Mouse (Mus musculus): ENCODE measurements at regions not wholly inside any gene's neighbourhood (a gene's known extent, or its start where the extent isn't known, plus 50 kb on each side); places are given as distances from the start of the nearest gene placed in this dataset.

- no peak overlapping the region for H3K4me3 ChIP-seq
- no peaks in the 10 kb centered on the region for H3K9me3 ChIP-seq
- H3K27me3 ChIP-seq, result no peaks in the 10 kb centered on the region
- no peak for ATAC-seq (ENCODE audit: low FRiP score, low read depth)
- H3K27ac ChIP-seq (replicated peaks), result no peak overlapping the region
- H3K4me2 ChIP-seq (replicated peaks), result no peak overlapping the region
- 85% methylated on average over 4 of the region's 4 CpGs for WGBS
- no peak overlapping the region for H3K9ac ChIP-seq (replicated peaks)
- H3K4me1 ChIP-seq, result no peaks in the 10 kb centered on the region
- H3K36me3 ChIP-seq, result no peaks in the 10 kb centered on the region
Observed at GRCm38 (mm10) chr13:114681196-114681595, 136.8 kb upstream of the Mocs2 start.

- H3K4me1 ChIP-seq, result no peaks in the 10 kb centered on the region
- no peak for ATAC-seq (ENCODE audit: low FRiP score, low read depth)
- no peak overlapping the region for H3K27ac ChIP-seq (replicated peaks)
- H3K27me3 ChIP-seq, result no peaks in the 10 kb centered on the region
- 92% methylated on average over 4 of the region's 4 CpGs for WGBS
- no peak overlapping the region for H3K4me3 ChIP-seq
- H3K9ac ChIP-seq (replicated peaks), result no peak overlapping the region
- H3K9me3 ChIP-seq, result no peaks in the 10 kb centered on the region
- H3K36me3 ChIP-seq, result no peaks in the 10 kb centered on the region
- H3K4me2 ChIP-seq (replicated peaks), result no peak overlapping the region
Observed at GRCm38 (mm10) chr13:114681887-114682286, 136.1 kb upstream of the Mocs2 start.

- ATAC-seq (ENCODE audit: low FRiP score, low read depth), result no peak
- Histone ChIP-seq H3K27me3 (no peaks in the 10 kb centered on the region), H3K4me2 (replicated peaks) (no peak overlapping the region), H3K9ac (replicated peaks) (no peak overlapping the region), H3K36me3 (no peaks in the 10 kb centered on the region), H3K9me3 (no peaks in the 10 kb centered on the region), H3K27ac (replicated peaks) (no peak overlapping the region), H3K4me1 (no peaks in the 10 kb centered on the region), H3K4me3 (no peak overlapping the region)
- WGBS, result 88% methylated on average over 5 of the region's 5 CpGs
Observed at GRCm38 (mm10) chr13:114682891-114683290, 135.1 kb upstream of the Mocs2 start.

GRCm38 (mm10) chr13:114684298-114684697 is 133.7 kb upstream of the Mocs2 start:
- Histone ChIP-seq H3K27ac (replicated peaks) (no peak overlapping the region), H3K9ac (replicated peaks) (no peak overlapping the region), H3K4me3 (no peak overlapping the region), H3K4me1 (no peaks in the 10 kb centered on the region), H3K27me3 (no peaks in the 10 kb centered on the region), H3K36me3 (no peaks in the 10 kb centered on the region), H3K9me3 (no peaks in the 10 kb centered on the region), H3K4me2 (replicated peaks) (no peak overlapping the region)
- WGBS, result 82% methylated on average over 1 of the region's 1 CpGs
- no peak for ATAC-seq (ENCODE audit: low FRiP score, low read depth)

- no peak overlapping the region for H3K4me2 ChIP-seq (replicated peaks)
- H3K27me3 ChIP-seq, result no peaks in the 10 kb centered on the region
- WGBS, result 59% methylated on average over 4 of the region's 4 CpGs
- no peaks in the 10 kb centered on the region for H3K4me1 ChIP-seq
- H3K4me3 ChIP-seq, result no peak overlapping the region
- no peak for ATAC-seq (ENCODE audit: low FRiP score, low read depth)
- no peaks in the 10 kb centered on the region for H3K9me3 ChIP-seq
- H3K27ac ChIP-seq (replicated peaks), result no peak overlapping the region
- H3K9ac ChIP-seq (replicated peaks), result no peak overlapping the region
- no peaks in the 10 kb centered on the region for H3K36me3 ChIP-seq
Observed at GRCm38 (mm10) chr13:114685368-114685767, 132.7 kb upstream of the Mocs2 start.

GRCm38 (mm10) chr13:114712601-114713000 is 105.4 kb upstream of the Mocs2 start:
- H3K4me2 ChIP-seq (replicated peaks), result no peak overlapping the region
- no peak overlapping the region for H3K27ac ChIP-seq (replicated peaks)
- H3K27me3 ChIP-seq, result no peaks in the 10 kb centered on the region
- no peaks in the 10 kb centered on the region for H3K9me3 ChIP-seq
- no peak overlapping the region for H3K4me3 ChIP-seq
- ATAC-seq (ENCODE audit: low FRiP score, low read depth), result no peak
- no peaks in the 10 kb centered on the region for H3K36me3 ChIP-seq
- no peak overlapping the region for H3K9ac ChIP-seq (replicated peaks)
- WGBS, result 76% methylated on average over 2 of the region's 2 CpGs
- no peaks in the 10 kb centered on the region for H3K4me1 ChIP-seq

GRCm38 (mm10) chr13:114719771-114720170 is 98.3 kb upstream of the Mocs2 start:
- Histone ChIP-seq H3K9ac (replicated peaks) (no peak overlapping the region), H3K4me1 (no peaks in the 10 kb centered on the region), H3K27me3 (no peaks in the 10 kb centered on the region), H3K4me2 (replicated peaks) (no peak overlapping the region), H3K27ac (replicated peaks) (no peak overlapping the region), H3K4me3 (no peak overlapping the region), H3K36me3 (no peaks in the 10 kb centered on the region), H3K9me3 (no peaks in the 10 kb centered on the region)
- 55% methylated on average over 4 of the region's 4 CpGs for WGBS
- ATAC-seq (ENCODE audit: low FRiP score, low read depth), result no peak

GRCm38 (mm10) chr13:114726828-114727227 is 91.2 kb upstream of the Mocs2 start:
- Histone ChIP-seq H3K9ac (replicated peaks) (no peak overlapping the region), H3K4me2 (replicated peaks) (no peak overlapping the region), H3K9me3 (no peaks in the 10 kb centered on the region), H3K36me3 (no peaks in the 10 kb centered on the region), H3K27me3 (no peaks in the 10 kb centered on the region), H3K4me1 (no peaks in the 10 kb centered on the region), H3K27ac (replicated peaks) (no peak overlapping the region), H3K4me3 (no peak overlapping the region)
- 83% methylated on average over 4 of the region's 4 CpGs for WGBS
- ATAC-seq (ENCODE audit: low FRiP score, low read depth), result no peak

GRCm38 (mm10) chr13:114735066-114735465 is 83.0 kb upstream of the Mocs2 start:
- WGBS, result 91% methylated on average over 7 of the region's 7 CpGs
- Histone ChIP-seq H3K9ac (replicated peaks) (no peak overlapping the region), H3K4me1 (no peaks in the 10 kb centered on the region), H3K36me3 (no peaks in the 10 kb centered on the region), H3K27ac (replicated peaks) (no peak overlapping the region), H3K4me3 (no peak overlapping the region), H3K27me3 (no peaks in the 10 kb centered on the region), H3K9me3 (no peaks in the 10 kb centered on the region), H3K4me2 (replicated peaks) (no peak overlapping the region)
- ATAC-seq (ENCODE audit: low FRiP score, low read depth), result no peak

- Histone ChIP-seq H3K4me2 (replicated peaks) (no peak overlapping the region), H3K4me1 (no peaks in the 10 kb centered on the region), H3K9ac (replicated peaks) (no peak overlapping the region), H3K4me3 (no peak overlapping the region), H3K36me3 (no peaks in the 10 kb centered on the region), H3K9me3 (no peaks in the 10 kb centered on the region), H3K27me3 (no peaks in the 10 kb centered on the region), H3K27ac (replicated peaks) (no peak overlapping the region)
- no peak for ATAC-seq (ENCODE audit: low FRiP score, low read depth)
- WGBS, result 94% methylated on average over 4 of the region's 4 CpGs
Observed at GRCm38 (mm10) chr13:114736066-114736465, 82.0 kb upstream of the Mocs2 start.

GRCm38 (mm10) chr13:114742534-114742933 is 75.5 kb upstream of the Mocs2 start:
- no peak overlapping the region for H3K27ac ChIP-seq (replicated peaks)
- H3K4me3 ChIP-seq, result no peak overlapping the region
- no peak for ATAC-seq (ENCODE audit: low FRiP score, low read depth)
- H3K27me3 ChIP-seq, result no peaks in the 10 kb centered on the region
- no peak overlapping the region for H3K9ac ChIP-seq (replicated peaks)
- no peaks in the 10 kb centered on the region for H3K36me3 ChIP-seq
- no peak overlapping the region for H3K4me2 ChIP-seq (replicated peaks)
- WGBS, result 63% methylated on average over 3 of the region's 3 CpGs
- no peaks in the 10 kb centered on the region for H3K4me1 ChIP-seq
- H3K9me3 ChIP-seq, result no peaks in the 10 kb centered on the region

- H3K9ac ChIP-seq (replicated peaks), result no peak overlapping the region
- no peak overlapping the region for H3K4me3 ChIP-seq
- H3K4me2 ChIP-seq (replicated peaks), result no peak overlapping the region
- no peaks in the 10 kb centered on the region for H3K27me3 ChIP-seq
- ATAC-seq (ENCODE audit: low FRiP score, low read depth), result no peak
- H3K9me3 ChIP-seq, result no peaks in the 10 kb centered on the region
- H3K27ac ChIP-seq (replicated peaks), result no peak overlapping the region
- H3K4me1 ChIP-seq, result no peaks in the 10 kb centered on the region
- WGBS, result 84% methylated on average over 2 of the region's 2 CpGs
- H3K36me3 ChIP-seq, result no peaks in the 10 kb centered on the region
Observed at GRCm38 (mm10) chr13:114745814-114746213, 72.2 kb upstream of the Mocs2 start.

- Histone ChIP-seq H3K27me3 (no peaks in the 10 kb centered on the region), H3K4me1 (no peaks in the 10 kb centered on the region), H3K9me3 (no peaks in the 10 kb centered on the region), H3K4me2 (replicated peaks) (no peak overlapping the region), H3K9ac (replicated peaks) (no peak overlapping the region), H3K27ac (replicated peaks) (no peak overlapping the region), H3K4me3 (no peak overlapping the region), H3K36me3 (no peaks in the 10 kb centered on the region)
- ATAC-seq (ENCODE audit: low FRiP score, low read depth), result no peak
Observed at GRCm38 (mm10) chr13:114757459-114757858, 60.6 kb upstream of the Mocs2 start.

Measured in midbrain, embryonic 12.5 days (tissue).